Mouse (Mus musculus): ENCODE measurements around the gene Optn. TPM values are rescaled to one million over a fixed set of nuclear protein-coding genes. Genes with fewer than 3 reads are reported as not detected.

The Optn gene
- polyA plus RNA-seq, 1 experiment from 2014 or later: 4.3 TPM

DNA sequence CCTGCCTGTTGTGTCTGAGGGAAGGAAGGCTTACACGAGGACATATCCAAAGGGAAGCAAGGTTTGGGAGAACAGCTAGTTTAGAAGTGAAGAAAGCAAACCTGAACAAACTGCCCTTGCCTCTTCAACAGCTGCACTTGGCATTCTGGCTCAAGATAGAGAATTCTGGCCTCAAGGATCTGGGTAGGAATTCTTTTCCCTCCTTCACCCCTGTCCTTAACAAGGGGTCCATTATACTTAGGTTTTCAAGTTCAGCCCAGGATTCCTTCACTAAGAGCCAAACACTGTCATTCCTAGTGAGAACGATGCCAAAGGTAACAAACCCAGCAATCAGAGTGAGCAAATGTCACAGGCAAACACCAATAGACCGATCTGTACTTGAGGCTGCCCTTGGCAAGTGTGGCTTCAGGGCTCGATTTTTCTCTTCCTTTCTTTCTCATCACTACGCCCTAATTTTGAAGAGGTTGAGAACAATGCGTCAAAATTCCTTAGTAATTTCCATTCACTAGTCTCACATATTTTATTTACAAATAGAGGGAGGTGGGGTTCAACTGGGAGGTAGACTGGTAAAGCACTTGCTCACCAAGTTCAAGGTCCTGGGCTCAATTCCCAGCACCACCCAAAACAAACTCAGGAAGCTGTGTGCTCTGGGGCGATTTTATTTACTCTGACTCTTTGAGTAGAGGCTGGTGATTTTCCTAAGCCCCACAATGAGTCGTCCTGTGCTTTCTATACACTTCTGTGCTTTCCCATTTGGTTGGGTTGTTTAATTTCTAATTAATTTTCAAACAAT lies 76.3 kb downstream of the Optn start:
- Histone ChIP-seq H3K4me2 (no peak overlapping the region), H3K27me3 (ENCODE audit: control insufficient read depth, insufficient read depth, low read length) (no peaks in the 10 kb centered on the region), H3K36me3 (ENCODE audit: control insufficient read depth, insufficient read depth, low read length) (peaks cover 8% of the 10 kb centered on the region; the same call in 1 of the 2 replicates), H3K4me3 (ENCODE audit: low read depth, low read length) (no peak overlapping the region), H3K9me3 (ENCODE audit: control insufficient read depth, low read length) (no peaks in the 10 kb centered on the region), H3K4me1 (ENCODE audit: control insufficient read depth, insufficient read depth, low read length) (no peaks in the 10 kb centered on the region), H3K27ac (ENCODE audit: low read depth, low read length) (no peak overlapping the region), H3K9ac (ENCODE audit: low read length) (no peak overlapping the region)
- DNase-seq (ENCODE audit: low spot score, missing footprints) (no peak), ATAC-seq (ENCODE audit: low FRiP score) (no peak)
- WGBS: 86% methylated on average over 8 of the region's 8 CpGs

DNA sequence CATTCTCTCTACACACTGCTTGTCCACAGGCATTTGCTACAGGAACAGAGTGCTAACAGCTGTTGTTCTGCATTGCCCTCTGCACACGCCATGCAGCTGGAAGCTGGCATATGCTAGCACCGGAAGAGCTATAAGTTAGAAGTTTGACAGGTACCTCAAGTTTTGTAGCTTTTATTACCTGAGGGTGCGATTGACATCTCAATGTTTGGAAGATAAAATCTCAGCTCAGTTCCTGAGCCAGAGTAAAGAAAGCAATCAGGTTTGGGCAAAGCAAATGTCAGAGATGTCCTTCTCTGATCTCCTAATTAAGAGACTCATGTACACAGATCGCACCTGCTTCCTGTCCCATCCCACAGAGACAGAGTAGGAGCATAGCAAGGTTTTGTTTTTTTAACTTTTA lies 77.1 kb downstream of the Optn start:
- no peaks in the 10 kb centered on the region for H3K9me3 ChIP-seq (ENCODE audit: control insufficient read depth, low read length)
- no peak overlapping the region for H3K9ac ChIP-seq (ENCODE audit: low read length)
- H3K4me3 ChIP-seq (ENCODE audit: low read depth, low read length): no peak overlapping the region
- no peak for DNase-seq (ENCODE audit: low spot score, missing footprints)
- no peak for ATAC-seq (ENCODE audit: low FRiP score)
- H3K4me2 ChIP-seq: no peak overlapping the region
- peaks cover 5% of the 10 kb centered on the region; the same call in 1 of the 2 replicates for H3K36me3 ChIP-seq (ENCODE audit: control insufficient read depth, insufficient read depth, low read length)
- H3K4me1 ChIP-seq (ENCODE audit: control insufficient read depth, insufficient read depth, low read length): no peaks in the 10 kb centered on the region
- H3K27ac ChIP-seq (ENCODE audit: low read depth, low read length): no peak overlapping the region
- WGBS: 89% methylated on average over 4 of the region's 4 CpGs
- no peaks in the 10 kb centered on the region for H3K27me3 ChIP-seq (ENCODE audit: control insufficient read depth, insufficient read depth, low read length)

DNA sequence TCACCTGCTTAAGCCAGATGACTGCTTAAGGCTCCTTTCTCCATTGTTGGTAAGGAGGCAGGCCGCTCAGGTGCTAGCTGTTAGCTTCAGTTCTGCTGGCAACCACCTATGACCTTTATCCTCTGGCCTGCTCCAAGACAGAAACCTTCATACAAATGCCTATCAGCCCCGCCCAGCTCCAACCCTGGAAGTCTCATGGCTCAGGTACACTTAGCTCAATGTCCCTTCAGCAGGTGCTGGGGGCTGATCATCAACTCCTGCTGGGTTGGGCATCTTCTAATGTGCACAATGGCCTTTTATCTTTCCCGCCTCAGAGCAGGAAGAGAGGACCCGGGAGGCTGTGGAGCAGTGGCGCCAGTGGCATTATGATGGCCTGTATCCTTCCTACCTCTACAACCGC lies 78.9 kb downstream of the Optn start:
- no peak overlapping the region for H3K27ac ChIP-seq (ENCODE audit: low read depth, low read length)
- WGBS: 87% methylated on average over 6 of the region's 6 CpGs
- no peak overlapping the region for H3K9ac ChIP-seq (ENCODE audit: low read length)
- H3K27me3 ChIP-seq (ENCODE audit: control insufficient read depth, insufficient read depth, low read length): no peaks in the 10 kb centered on the region
- H3K9me3 ChIP-seq (ENCODE audit: control insufficient read depth, low read length): no peaks in the 10 kb centered on the region
- no peak overlapping the region for H3K4me2 ChIP-seq
- H3K4me3 ChIP-seq (ENCODE audit: low read depth, low read length): no peak overlapping the region
- no peak for ATAC-seq (ENCODE audit: low FRiP score)
- H3K36me3 ChIP-seq (ENCODE audit: control insufficient read depth, insufficient read depth, low read length): no peaks in the 10 kb centered on the region
- no peak for DNase-seq (ENCODE audit: low spot score, missing footprints)
- H3K4me1 ChIP-seq (ENCODE audit: control insufficient read depth, insufficient read depth, low read length): no peaks in the 10 kb centered on the region

DNA sequence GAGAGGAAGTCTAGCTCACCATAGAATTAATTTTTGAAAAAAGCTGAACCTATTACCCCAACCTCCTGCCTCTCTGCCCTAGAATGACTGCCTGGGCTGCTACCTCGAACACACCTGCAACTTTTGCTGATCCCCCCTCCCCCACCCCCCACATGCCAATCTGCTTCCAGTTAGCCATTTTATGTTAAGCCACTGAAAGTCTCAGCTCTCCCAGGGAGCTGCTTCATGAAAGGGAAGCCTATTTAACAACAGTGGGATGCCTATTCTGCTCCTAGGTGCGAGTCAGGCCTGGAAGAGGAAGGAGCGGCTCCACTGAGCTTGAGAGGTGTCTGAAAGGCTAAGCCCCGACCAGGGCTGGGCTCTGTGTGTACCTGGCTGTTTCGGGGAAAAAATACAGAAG lies 79.9 kb downstream of the Optn start:
- no peak overlapping the region for H3K4me3 ChIP-seq (ENCODE audit: low read depth, low read length)
- H3K9me3 ChIP-seq (ENCODE audit: control insufficient read depth, low read length): no peaks in the 10 kb centered on the region
- no peak for DNase-seq (ENCODE audit: low spot score, missing footprints)
- no peaks in the 10 kb centered on the region for H3K36me3 ChIP-seq (ENCODE audit: control insufficient read depth, insufficient read depth, low read length)
- no peak overlapping the region for H3K27ac ChIP-seq (ENCODE audit: low read depth, low read length)
- H3K9ac ChIP-seq (ENCODE audit: low read length): no peak overlapping the region
- no peaks in the 10 kb centered on the region for H3K4me1 ChIP-seq (ENCODE audit: control insufficient read depth, insufficient read depth, low read length)
- WGBS: 34% methylated on average over 5 of the region's 5 CpGs
- H3K4me2 ChIP-seq: no peak overlapping the region
- no peak for ATAC-seq (ENCODE audit: low FRiP score)
- H3K27me3 ChIP-seq (ENCODE audit: control insufficient read depth, insufficient read depth, low read length): no peaks in the 10 kb centered on the region

DNA sequence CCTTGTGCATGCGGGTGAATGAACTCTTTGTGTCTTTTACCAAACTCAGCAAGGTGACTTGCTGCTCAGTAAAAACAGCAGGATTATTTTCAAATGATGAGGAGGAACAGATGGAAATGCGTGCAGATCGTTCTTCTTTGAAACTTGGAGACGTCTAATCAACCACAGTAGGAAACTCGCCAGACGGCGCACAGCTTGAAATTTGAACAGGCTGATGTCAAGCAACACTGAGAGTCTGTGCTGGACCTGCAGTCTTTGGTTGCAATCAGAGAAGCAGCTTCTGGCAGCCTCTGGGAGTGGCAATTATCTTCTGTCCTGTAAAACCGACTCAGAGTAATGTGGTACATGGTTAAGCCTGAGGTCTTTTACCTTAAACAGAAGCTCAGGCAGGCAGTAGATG lies 85.8 kb downstream of the Optn start:
- DNase-seq (ENCODE audit: low spot score, missing footprints) (no peak), ATAC-seq (ENCODE audit: low FRiP score) (no peak)
- H3K4me1 ChIP-seq (ENCODE audit: control insufficient read depth, insufficient read depth, low read length): no peaks in the 10 kb centered on the region
- no peak overlapping the region for H3K4me2 ChIP-seq
- no peak overlapping the region for H3K4me3 ChIP-seq (ENCODE audit: low read depth, low read length)
- no peaks in the 10 kb centered on the region for H3K36me3 ChIP-seq (ENCODE audit: control insufficient read depth, insufficient read depth, low read length)
- no peak overlapping the region for H3K9ac ChIP-seq (ENCODE audit: low read length)
- 41% methylated on average over 8 of the region's 8 CpGs for WGBS
- no peaks in the 10 kb centered on the region for H3K27me3 ChIP-seq (ENCODE audit: control insufficient read depth, insufficient read depth, low read length)
- H3K27ac ChIP-seq (ENCODE audit: low read depth, low read length): no peak overlapping the region
- no peaks in the 10 kb centered on the region for H3K9me3 ChIP-seq (ENCODE audit: control insufficient read depth, low read length)

DNA sequence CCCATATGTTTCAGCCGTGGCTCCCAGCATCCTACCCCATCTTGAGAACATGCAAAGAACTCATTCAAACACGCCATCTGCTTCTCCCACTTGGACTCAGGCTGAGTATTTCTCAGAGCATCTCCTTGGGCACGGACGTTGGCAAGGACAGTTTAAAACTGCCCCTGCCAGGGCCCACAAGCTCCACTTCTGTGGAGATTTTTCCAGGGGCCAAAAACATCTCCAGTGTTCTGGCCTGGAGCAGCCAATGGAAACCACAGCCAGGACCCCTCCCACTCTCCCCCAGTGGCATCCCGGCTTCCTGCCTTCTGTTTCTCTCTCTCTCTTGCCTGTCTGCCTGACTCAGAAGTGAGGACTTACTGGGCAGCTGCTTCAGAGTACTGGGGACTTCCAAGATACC lies 88.0 kb downstream of the Optn start, which contains the start of gene Ucma:
Gene Ucma (plus strand): TSS at position 316 of the 400 bp plus-strand sequence.
- 82% methylated on average over 5 of the region's 5 CpGs for WGBS

More for the DNA sequence above, 88.0 kb downstream of the Optn start, which contains the start of gene Ucma:
- H3K4me2 ChIP-seq: no peak within 1 kb of the TSS
- ATAC-seq (ENCODE audit: low FRiP score) (no peak), DNase-seq (ENCODE audit: low spot score, missing footprints) (no peak)
- no peak within 1 kb of the TSS for H3K4me3 ChIP-seq (ENCODE audit: low read depth, low read length)
- no peaks in the 10 kb centered on the region for H3K36me3 ChIP-seq (ENCODE audit: control insufficient read depth, insufficient read depth, low read length)
- no peak within 1 kb of the TSS for H3K27ac ChIP-seq (ENCODE audit: low read depth, low read length)
- no peak within 1 kb of the TSS for H3K9ac ChIP-seq (ENCODE audit: low read length)
- no peaks in the 10 kb centered on the region for H3K9me3 ChIP-seq (ENCODE audit: control insufficient read depth, low read length)
- H3K27me3 ChIP-seq (ENCODE audit: control insufficient read depth, insufficient read depth, low read length): no peaks in the 10 kb centered on the region
- H3K4me1 ChIP-seq (ENCODE audit: control insufficient read depth, insufficient read depth, low read length): no peaks in the 10 kb centered on the region

Other genes starting within 250 kb of the Optn start
- 134 and 140 TPM in 2 replicates for gene Sephs1, start 182.5 kb downstream of the Optn start, polyA plus RNA-seq (2014; fragmentation: Nextera tagmentation; extraction: Ambion mirVana)
- gene Phyh, start 145.0 kb downstream of the Optn start, polyA plus RNA-seq (2014; fragmentation: Nextera tagmentation; extraction: Ambion mirVana): 44.8 and 48.8 TPM in 2 replicates
- gene Ucma, start 87.9 kb downstream of the Optn start, polyA plus RNA-seq (2014; fragmentation: Nextera tagmentation; extraction: Ambion mirVana): not detected in 2 replicates
- gene Mcm10, start 51.3 kb downstream of the Optn start, polyA plus RNA-seq (2014; fragmentation: Nextera tagmentation; extraction: Ambion mirVana): 49.8 and 53.1 TPM in 2 replicates
- gene Ccdc3, start 73.7 kb upstream of the Optn start, polyA plus RNA-seq (2014; fragmentation: Nextera tagmentation; extraction: Ambion mirVana): 4.3 and 5.1 TPM in 2 replicates